Mouse (Mus musculus) cerebral cortex, adult 2 months (tissue): ENCODE results near the gene Hoxd9.

ENCODE experiments used
- WGBS: fragments of 180-500 bp; shearing (Covaris S2); methylation state at CpG from one replicate; pipeline ENCODE4 v1.1.7; 2018; 5-methylcytosine and 5-hydroxymethylcytosine counted together

The Hoxd9 gene

DNA sequence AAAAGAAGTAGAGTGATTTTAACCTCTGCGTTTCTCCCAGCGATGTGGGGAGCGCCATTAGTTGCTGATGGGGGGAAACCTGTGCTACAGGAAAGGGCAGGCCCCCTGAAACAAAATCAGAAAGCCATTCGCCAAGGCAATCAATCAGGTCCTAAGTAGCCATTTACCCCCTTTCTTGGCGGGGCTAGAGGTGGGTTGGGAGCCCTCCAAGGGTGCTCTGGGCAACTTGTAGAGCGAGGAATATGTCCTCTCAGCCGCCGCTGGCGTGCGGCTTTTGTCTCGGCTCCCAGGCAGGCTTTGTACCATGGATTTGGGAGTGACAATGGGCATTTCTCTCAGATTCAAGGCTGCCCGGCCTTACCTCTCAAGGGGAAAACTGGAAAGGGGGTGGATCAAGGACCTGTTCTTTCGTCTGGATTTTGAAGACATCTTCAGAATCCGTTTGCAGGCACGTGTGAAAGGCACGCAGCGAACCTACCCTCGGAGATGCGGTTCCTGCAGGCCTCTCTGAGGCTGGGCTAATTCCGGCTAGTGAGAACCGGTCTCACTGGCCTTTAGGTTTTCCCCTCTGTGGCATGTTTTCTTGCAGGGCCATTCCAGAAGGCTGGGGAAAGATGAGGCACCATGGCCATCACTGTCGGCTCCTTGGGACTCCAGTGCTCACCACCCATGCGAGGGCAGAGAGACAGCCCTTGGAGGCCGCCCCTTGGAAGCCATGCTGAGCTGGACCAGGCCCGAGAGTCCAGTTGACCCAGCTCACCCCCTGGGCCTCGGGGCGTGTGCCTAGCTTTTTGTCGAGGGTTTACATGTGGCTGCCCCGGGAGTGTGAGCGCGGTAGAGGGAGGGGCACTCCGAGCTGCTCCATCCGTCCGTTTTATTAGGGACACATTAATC lies 838 bp upstream of the Hoxd9 start:
- 4% methylated on average over 34 of the region's 34 CpGs for WGBS

DNA sequence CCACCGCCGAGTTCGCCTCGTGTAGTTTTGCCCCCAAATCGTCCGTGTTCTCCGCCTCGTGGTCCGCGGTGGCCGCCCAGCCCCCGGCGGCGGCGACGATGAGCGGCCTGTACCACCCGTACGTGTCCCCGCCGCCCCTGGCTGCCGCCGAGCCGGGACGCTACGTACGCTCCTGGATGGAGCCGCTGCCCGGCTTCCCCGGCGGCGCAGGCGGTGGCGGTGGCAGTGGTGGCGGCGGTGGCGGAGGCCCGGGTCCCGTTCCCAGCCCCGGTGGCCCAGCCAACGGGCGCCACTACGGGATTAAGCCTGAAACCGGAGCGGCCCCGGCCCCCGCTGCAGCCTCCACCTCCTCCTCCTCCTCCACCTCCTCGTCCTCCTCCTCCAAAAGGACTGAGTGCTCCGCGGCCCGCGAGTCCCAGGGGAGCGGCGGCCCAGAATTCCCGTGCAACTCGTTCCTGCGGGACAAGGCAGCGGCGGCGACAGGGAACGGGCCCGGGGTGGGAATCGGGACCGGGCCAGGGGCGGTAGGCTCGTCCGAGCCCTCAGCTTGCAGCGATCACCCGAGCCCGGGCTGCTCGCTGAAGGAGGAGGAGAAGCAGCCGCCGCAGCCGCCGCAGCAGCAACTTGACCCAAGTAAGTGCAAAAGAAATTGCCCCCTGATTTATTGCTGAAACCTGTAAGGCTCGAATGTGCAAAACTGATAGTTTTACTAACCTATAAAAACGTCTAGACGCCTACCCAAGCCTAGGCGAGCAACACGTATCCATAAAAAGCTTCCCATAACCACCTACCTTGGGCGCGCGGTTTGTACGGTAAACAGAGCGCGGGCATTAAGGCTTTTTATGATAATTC lies 900 bp downstream of the Hoxd9 start:
- WGBS, result 2% methylated on average over 86 of the region's 86 CpGs

DNA sequence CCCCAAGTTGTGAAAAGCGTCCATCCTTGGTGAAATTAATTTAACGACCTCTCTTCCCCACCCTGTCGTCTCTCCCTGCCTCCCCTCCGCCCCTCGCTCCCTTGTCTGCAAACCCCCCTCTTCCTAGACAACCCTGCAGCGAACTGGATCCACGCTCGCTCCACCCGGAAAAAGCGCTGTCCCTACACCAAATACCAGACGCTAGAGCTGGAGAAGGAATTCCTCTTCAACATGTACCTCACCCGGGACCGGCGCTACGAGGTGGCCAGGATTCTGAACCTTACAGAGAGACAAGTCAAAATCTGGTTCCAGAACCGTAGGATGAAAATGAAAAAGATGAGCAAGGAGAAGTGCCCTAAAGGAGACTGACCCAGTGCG lies 1.5 kb downstream of the Hoxd9 start:
- WGBS, result 5% methylated on average over 17 of the region's 17 CpGs

GRCm38 (mm10) chr2:74699664-74700545 lies 2.4 kb downstream of the Hoxd9 start:
- 5% methylated on average over 23 of the region's 23 CpGs for WGBS

DNA sequence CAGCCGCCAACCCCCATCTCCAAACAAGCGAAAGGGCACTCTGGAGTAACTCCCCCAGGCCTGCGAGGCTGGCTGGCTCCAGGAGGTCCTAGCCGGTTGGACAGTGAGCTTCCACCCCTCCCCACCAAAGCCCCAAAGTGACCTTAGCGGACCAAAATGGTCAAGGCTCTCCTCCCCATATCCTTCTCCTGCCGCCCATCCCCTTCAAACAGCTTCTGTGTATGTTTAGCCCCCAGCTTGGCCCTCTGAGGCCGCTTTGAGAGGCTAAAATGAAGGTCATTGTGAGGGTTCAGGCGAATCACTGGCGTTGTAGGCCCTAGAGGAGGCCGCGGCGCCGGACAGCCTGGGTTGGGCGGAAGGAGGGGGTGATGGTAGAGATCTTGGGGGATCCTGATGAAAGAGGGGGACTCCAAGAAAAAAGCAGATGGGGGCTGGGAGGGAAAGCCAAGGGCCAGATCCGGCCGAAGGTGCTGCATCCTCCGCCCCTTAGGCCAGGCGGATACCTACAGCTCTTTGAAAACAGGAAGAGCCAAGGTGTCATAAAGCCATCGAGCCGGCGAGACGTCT lies 3.1 kb downstream of the Hoxd9 start:
- WGBS, result 5% methylated on average over 22 of the region's 22 CpGs

- WGBS, result 11% methylated on average over 17 of the region's 17 CpGs
These were observed 4.7 kb downstream of the Hoxd9 start for GRCm38 (mm10) chr2:74701949-74702819.

DNA sequence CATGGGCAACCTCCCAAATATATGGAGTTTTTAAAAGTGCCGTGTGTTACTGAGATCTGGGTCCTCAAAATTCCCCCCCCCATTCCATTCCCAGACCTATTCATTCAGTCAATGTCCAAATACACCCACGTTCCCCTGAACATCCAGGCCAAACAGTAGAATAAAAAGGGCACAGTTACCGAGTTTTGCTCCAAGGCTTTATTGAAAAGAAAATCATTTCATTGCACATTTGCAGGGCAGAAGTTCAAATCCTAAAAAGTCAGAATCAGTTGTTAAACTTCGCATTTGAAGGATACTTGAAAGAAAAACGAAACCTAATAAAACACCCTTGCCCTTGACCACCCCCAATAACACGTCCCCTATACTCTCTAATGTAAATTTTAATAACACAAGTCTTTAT lies 5.3 kb downstream of the Hoxd9 start:
- 25% methylated on average over 6 of the region's 6 CpGs for WGBS

- 7% methylated on average over 10 of the region's 10 CpGs for WGBS
These were observed 5.8 kb downstream of the Hoxd9 start for GRCm38 (mm10) chr2:74703317-74703716.

- 5% methylated on average over 26 of the region's 26 CpGs for whole genome bisulfite sequencing
These were observed 6.3 kb downstream of the Hoxd9 start for GRCm38 (mm10) chr2:74703720-74704392.

- WGBS, result 2% methylated on average over 52 of the region's 52 CpGs
These were observed 7.0 kb downstream of the Hoxd9 start, which contains the start of gene Hoxd8 for GRCm38 (mm10) chr2:74704393-74704998. TSS of gene Hoxd8 (plus strand) at chr2:74704615.

DNA sequence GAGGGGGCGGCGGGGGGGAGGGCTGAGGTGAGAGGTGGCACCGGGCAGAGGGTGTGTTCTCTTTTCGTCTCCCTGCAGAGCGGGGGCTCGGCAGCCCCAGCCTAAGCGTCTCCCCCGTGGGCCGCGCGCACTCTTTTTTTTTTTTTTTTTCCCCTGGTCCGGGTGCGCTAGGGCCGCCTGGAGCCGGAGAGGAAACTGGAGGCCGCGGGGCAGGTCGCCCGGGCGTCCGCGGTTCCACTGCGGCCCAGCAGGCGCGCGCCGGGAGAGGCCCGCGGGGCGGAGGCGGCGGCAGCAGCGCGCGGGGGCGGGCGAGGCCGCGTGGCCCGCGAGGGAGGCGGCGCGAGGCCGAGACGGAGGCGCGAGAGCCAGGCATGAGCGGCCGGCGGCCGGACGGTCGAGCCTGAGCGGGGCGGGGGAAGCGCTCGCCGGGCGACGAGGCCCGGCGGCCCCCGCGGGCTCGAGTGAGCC lies 7.5 kb downstream of the Hoxd9 start:
- whole genome bisulfite sequencing, result 1% methylated on average over 65 of the region's 66 CpGs

DNA sequence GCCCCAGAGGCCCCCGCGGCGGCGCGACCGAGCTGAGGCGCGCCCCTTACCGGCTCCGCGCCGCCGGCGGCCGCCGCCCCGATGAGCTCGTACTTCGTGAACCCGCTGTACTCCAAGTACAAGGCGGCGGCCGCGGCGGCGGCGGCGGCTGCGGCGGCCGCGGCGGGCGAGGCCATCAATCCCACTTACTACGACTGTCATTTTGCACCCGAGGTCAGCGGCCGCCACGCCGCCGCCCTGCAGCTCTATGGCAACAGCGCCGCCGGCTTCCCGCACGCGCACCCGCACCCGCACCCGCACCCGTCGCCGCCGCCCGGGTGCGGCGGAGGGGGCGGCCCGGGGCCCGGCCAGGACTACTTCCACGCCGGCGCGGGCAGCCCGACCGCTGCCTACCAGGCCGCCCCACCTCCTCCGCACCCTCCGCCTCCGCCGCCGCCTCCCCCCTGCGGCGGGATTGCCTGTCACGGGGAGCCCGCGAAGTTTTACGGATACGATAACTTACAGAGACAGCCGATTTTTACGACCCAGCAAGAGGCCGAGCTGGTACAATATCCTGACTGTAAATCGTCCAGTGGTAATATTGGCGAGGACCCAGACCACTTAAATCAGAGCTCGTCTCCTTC lies 8.1 kb downstream of the Hoxd9 start:
- 1% methylated on average over 68 of the region's 85 CpGs for WGBS

GRCm38 (mm10) chr2:74706393-74706960 lies 8.9 kb downstream of the Hoxd9 start:
- 4% methylated on average over 13 of the region's 13 CpGs for WGBS

DNA sequence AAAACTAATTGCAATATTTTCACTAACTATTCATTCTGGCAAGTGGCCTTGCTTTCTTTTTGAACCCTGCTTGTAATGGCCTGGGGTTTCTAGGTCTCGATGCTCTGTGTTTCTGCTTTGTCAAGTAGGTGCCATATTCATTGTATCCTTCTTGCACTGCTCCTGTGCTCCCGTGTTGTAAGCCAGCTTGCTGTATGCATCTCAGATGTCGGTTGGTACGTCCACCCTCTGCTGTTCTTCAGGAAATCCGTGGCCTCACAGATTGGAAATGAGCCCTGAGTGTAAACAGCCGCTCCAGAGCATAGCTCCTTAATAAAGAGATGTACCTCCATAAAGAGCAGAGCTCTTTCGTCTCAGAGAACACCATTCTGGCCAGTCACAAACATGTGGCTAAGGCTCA lies 10.1 kb downstream of the Hoxd9 start:
- 15% methylated on average over 7 of the region's 7 CpGs for WGBS

DNA sequence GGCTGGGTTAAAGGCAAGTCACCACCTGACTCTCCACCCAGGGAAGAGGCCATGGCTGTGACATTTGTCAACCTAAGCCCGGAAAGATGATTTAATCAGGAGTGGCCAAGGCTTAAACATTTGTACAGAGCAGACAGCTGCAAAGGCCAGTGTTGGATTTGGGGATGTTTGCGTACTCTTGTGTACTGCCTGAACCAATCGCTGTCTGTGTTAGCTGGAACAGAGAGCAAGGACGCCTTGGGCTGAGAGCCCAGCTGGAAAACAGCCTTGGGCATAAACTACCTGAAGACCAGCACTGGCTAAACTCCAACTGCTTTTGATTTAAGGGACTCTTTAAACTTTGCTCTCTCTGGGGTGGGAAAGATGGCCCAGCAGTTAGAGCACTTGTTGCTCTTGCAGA lies 11.1 kb downstream of the Hoxd9 start:
- 14% methylated on average over 4 of the region's 4 CpGs for WGBS

GRCm38 (mm10) chr2:74709465-74710419 lies 12.2 kb downstream of the Hoxd9 start:
- WGBS, result 7% methylated on average over 5 of the region's 5 CpGs

GRCm38 (mm10) chr2:74710929-74711543 lies 13.5 kb downstream of the Hoxd9 start:
- 3% methylated on average over 16 of the region's 16 CpGs for WGBS
